Mouse (Mus musculus) thymus, postnatal 14 days (tissue): ENCODE data around the gene Ofd1.
A peak's percentile ranks its signal among the peaks of the same experiment; 100 is the strongest.

ENCODE experiments used
- DNase-seq: peaks from one replicate; pipeline ENCODE4 v3.0.0; 2021

Ofd1 gene

DNA sequence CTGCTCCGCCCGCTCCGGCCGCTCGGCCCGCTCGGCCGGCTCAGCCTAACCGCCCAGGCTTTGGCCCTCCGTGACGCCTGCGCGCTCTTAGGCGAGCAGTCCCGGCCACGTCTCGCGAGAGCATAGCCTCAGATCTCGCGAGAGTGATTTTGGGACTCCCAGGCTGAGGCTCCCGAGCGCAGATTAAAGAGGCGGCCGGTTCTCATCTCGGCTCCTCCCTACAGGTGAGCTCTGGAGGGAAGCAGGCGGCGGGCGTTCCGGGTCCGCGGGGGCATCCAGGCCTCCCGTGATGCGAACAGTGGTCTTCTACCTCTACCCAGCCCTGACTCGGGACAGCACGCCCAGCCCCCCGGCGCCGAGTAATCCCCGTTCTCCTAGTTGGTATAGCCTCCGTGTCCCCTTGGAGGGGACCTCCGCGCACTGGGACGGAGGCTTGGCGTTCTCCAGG, at the start of gene Ofd1:
Gene Ofd1 (minus strand): TSS at position 89 of the 448 bp plus-strand sequence.
- peak; percentile 88 for DNase-seq

DNA sequence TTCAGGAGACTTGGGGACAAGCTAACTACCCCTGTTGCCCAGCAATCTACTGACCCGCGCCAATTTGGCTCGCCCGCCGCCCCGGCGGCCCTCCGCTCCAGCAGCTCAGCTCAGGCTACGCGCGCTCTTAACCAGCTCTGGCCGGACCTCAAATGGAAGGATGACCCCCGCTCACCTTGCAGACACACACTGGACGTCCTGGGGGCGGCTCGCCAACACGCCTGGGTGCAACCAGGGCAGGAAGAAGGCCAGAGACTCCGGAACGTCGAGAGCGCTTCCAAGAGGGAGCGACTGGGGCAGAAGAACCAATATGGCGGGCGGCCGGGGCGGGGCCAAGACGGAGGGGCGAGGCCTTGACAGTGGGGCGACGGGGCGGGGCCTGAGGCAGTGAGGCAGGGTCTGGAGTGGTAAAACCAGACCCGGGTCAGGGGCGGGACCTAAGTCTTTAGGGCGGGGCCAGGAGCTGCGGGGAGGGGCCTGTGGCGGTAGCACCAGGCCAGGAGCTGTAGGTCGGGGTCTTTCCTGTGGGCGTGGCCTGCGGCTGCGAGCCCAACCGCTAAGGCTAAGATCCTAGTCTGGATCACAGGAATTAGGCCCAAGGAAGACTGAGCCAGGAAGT, 39.0 kb upstream of the Ofd1 start, which contains the start of gene Rab9:
Gene Rab9 (minus strand): TSS at position 503 of the 619 bp plus-strand sequence.
- DNase-seq = peak; percentile 97

DNA sequence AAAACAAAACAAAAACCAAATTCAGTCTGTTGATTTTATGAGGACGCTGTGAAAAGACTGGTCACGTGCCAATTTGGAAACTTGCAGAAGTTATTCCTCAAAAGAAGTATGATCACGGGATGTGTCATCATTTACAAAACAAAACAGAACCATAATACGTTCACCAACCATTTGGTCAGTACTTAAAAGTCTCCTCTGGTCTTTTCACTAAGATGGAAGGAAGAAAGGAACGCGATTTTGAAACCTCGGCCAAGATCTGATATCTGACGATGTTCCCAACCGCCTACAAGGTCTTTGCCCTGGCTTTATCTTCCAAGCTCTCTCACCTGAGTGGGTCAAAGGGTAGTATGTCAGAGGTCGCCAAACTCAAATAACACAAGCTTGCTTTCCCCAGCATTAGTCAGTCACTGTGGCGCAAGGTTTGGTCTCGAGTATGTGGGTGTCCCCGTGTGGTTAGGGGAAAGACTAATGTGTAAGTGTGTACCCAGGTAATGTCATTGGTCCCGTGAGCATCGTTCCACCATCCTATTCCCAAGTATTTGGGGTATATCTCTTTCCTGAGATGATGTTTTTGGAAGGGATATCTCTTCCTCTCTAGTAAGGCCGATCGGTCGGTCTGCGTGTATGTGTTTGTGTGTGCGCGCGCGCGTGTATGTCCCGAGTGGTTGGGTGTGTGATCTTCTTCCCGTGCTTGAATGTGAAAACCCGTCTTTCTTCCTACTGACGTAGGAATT, 38.3 kb upstream of the Ofd1 start:
- DNase-seq = no peak

DNA sequence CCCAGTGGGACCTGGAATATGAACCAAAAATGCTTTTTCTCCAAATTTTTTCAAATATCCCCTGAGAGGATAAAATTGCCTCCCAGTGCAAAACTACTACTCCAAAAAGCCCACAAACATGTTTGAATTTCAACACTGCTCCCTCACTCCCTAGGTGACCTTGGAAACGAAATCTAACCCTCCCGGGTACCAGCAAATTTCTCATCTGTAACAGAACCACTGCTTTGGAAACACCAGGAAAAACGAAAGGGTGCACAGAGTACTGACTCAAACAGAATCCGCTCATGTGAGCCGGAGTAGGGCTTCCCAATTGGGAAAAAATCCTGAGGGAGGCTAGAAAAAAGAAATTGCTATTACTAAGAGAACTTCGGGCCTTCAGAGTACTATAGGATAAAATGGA, 36.9 kb upstream of the Ofd1 start:
- DNase-seq = no peak

DNA sequence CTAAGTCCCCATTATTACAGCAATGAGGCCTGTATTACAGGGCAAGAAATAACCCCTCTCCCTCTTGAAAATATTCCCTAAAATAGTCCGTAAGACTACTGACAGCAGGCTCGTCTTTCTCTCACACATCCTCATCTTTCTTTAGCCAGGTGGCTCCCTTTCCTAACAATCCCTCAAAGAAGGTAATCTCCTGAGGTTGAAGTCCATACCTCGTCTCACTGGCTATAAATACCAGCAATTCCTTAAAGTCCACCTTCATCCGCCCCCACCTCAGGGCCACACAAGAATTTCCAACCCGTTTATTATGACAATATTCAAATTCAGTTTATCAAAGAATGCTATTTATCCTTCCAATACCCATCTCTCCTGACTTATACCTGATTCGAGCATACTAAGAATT, 32.1 kb upstream of the Ofd1 start:
- no peak for DNase-seq

DNA sequence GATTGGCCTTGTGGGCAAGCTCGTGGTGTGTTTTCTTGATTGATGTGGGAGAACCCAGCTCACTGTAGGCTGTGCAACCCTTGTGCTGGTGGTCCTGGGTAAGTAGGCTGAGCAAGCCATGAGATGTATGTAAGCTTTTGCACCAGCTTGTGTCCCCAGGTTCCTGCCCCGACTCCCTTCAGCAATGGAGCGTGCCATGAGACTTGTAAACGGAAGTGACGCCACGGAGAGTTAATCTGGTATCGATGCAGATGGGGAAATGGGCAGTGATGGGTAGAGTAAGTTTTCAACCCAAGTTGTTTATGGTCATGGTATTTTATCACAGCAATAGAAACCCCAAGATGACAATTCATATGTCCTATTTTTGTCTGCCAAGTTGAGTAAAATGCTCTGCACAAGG, 27.8 kb upstream of the Ofd1 start:
- DNase-seq = no peak

DNA sequence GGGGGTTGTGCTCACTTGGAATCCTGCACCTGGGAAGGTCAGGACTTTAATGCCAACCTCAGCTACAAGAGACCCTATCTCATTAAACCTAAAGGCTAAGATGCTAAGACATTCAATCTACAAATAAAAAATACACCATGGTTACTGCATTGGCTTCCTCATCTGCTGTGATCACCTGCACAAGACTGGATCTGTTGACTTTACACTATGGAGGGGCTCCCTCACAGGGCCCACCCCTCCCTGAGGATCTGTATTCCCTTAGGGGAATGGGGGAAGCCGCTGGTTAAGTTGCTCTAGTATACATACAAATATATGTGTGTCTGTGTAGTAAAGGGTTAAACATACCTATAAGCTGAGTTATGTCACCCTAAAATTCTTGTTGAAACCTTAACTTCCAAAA, 15.0 kb upstream of the Ofd1 start:
- DNase-seq = no peak

DNA sequence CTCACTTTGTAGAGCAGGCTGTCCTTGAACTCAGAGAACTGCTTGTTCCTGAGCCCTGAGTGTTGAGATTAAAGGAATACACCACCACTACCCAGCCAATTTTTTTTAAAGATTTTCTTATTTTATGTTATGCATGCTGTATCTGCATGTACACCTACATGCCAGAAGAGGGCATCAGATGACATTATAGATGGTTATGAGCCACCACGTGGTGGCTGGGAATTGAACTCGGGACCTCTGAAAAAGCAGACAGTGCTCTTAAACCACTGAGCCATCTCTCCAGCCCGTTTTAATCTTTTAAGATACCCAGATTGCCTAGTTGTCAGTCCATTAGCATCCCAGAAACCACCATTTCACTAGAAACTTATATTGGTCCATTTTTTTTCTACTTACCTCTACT, 13.8 kb upstream of the Ofd1 start:
- DNase-seq = no peak

DNA sequence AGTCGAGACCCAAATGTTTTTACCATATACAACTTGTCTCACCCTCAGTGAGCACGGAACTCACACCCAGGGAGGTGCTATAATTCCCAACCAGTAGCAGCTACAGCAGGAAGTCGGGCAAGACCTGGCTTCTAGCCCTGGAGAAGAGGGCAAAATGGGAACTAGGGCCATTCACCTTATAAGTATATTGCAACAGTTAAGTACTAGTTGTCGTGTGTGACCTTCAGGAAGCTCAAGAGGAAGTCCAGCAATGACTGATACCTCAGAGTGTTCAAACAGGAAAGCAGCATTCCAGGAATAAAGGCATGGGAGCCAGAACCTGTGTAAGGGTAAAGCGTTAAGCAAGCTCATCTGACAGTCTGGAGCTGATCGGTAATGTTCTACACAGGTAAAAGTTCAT, 13.0 kb upstream of the Ofd1 start:
- no peak for DNase-seq

DNA sequence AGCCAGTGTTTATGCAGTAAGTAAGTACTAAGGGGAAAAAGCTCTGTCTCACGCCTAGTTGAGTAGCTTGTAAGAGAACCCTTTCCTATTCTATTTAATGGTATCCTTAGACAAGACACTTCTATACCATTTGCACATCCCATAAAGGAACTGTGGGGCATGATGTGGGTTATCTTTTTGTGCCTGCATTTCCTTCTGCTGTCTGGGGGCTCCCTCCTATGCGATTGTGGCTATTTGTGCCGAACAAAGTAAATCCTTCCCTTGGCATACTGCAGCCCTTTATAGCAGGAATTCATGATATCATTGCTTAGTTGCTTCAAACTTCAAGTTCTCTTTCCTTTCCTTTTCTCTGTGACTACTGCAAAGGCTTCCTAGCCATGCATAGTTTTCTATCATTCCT, 4.0 kb upstream of the Ofd1 start:
- no peak for DNase-seq

DNA sequence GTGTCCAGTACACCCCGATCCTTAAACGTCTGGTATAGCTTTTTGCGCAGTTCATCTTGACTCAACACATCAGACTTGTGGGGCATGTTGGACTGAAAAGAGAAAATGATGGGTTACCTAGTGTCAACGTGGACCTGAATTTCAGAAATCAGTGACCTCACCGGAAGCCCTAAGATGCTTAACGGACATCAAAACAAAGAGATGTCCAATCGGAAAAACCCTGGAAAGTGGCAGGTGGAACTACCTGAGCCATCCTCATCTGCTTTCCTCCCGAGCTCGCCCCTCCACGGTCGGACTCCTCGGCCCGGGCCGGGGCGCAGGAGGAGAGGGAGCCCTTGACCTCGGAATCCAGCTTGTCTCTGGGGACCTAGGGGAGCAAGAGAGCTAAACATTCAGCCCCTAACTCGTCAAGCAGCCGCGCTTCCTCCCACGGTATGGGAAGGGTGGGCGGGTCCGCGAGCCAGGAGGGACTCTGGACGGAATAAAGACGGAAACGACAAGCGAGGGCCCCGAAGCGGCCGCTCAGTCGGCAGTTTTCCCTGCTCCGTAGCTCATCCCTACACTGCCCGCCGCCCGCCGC, 378 bp downstream of the Ofd1 start, which contains the start of gene Trappc2:
Gene Trappc2 (plus strand): TSS at position 539 of the 580 bp plus-strand sequence.
- DNase-seq = no peak

DNA sequence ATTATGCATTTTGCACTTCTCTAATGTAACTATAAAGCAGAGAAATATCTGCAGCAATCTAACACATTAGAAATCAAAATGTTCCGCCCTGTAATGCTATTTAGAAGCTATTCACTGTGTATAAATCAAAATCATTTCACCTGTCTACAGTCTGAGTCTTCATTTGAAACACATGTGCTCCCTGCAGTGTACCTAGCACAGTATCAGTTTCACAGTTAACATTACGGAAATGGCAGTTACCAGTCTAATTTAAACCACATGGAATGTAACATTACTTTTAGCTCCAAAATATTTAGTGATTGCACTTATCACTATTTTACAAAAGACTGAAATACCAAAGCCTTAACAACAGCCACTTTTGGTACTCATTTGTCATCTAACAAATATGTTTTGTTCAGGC, 5.7 kb downstream of the Ofd1 start:
- DNase-seq = no peak

DNA sequence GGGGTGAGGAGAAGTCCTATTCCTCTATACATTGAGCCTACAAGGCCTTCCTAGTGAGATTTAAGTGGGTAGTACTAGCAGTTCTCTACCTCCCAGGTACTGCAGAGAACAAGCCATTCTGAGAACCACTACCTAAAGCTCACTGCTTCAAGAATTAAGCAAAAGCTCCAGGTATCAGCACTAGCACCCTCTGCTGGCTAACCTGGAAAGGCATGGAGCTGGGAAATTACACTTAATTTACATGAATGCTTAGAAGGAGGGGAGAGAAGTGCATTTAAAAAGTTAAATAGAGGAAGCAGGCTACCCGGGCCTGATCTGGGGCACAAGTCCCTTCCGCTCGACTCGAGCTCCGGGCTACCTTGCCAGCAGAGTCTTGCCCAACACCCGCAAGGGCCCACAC, 24.3 kb downstream of the Ofd1 start:
- DNase-seq = peak; percentile 20

DNA sequence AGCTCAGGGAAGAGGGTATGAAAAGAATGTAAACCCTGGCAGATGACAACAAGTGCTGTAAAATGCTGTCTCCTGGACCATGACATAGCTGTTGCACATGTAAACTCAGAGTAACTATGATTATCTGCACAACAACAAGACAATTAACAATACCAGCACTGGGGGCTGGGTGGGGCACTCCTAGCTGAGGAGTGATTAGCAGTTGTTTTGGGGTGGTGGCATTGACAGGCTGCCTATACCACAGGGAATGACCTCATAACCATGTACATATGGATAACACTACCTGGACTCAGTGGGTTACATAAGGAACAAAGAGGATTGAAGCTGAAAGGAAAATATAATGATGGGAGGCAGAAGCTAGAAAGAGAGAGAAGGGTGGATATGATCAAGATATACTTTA, 32.6 kb downstream of the Ofd1 start:
- DNase-seq = no peak

DNA sequence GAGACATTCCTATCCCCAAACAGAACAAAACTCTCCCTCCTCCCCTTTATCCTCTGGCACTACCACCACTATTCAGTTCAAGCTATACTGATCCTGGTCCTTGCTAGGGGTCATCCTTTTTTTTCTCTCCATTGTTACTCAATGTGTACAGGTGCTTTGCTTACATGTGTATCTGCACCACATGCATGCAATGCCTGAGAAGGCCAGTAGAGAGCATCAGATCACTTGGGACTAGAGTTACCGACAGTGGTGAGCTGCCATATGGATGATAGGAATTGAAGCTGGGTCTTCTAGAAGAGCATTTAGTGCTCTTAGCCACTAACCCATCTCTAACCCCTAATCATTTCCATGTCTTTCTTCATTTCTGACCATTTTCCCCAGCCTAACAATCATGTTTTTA, 46.8 kb downstream of the Ofd1 start:
- DNase-seq = peak; percentile 7

DNA sequence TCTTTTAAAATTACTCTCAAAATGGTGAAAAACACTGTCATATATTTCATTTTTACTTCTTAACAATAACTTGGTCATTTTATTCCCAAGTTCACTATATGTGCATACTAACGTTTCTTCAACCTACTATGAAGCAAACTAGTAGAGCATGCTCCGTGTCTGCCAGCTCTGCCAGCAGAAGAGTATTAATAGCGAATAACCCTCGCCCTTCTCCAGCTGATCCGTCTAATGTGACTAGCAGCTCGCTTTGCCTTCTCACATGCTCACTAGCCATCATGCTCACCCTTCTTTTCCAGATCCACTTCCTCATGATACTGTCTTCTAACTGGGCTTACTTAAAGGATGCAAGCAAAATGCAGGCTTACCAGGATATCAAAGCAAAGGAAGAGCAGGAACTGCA, 53.8 kb downstream of the Ofd1 start:
- DNase-seq = no peak

DNA sequence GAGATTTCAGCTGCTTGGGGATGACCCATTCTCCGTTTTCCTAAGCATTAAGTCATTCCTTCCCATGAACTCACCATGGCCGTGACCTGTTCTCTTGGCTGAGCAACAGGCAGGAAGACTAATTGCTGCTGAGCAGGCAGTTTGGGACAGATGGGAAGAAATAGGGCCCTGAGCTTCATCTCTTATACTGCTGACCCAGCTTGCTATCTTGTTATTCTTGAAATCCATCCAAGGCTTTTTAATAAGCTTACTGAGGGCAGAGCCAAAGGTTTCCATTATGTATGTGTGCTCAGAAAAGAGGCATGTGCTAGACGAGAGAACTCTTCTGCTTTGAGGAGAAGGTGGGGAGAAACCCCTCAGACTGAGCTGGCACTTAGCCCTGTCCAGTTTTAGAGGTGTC, 55.6 kb downstream of the Ofd1 start:
- no peak for DNase-seq

DNA sequence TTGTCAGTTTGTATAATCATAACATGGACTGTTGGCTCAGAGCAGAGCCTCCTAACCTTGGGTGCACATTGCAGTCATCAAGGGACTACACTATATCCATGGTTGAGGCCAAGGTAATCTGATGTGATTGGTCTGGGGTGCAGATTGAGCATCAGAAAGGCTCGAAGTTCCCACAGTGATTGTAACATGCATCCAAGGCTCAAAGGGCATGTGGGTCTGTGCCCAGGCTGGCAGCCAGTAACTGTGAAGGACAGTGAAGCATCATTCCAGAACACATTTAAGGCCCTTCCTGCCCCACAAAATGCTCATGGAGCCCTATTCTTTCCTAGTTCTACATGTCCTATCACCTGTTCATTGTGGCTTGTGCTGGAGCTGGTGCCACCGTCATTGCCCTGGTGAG, 56.9 kb downstream of the Ofd1 start:
- DNase-seq = no peak

DNA sequence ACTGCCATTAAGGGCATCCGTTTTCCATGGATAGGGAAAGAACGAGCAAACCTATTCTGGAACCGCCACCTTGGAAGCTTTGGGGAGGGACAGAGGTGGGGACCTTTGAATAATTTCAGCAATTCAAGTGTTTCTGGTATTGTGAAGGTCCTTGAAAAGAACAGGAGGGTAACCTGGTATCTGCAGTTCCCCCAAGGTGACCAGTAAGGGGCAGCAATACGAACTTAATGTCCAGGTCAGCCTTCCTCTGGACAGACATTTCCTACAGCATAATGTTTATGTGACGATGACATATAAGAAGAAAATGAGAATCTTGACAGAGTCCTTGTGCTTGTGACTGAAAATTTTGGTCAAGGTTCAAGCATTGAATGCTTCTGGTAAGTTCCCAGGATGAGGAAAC, 61.9 kb downstream of the Ofd1 start:
- no peak for DNase-seq

DNA sequence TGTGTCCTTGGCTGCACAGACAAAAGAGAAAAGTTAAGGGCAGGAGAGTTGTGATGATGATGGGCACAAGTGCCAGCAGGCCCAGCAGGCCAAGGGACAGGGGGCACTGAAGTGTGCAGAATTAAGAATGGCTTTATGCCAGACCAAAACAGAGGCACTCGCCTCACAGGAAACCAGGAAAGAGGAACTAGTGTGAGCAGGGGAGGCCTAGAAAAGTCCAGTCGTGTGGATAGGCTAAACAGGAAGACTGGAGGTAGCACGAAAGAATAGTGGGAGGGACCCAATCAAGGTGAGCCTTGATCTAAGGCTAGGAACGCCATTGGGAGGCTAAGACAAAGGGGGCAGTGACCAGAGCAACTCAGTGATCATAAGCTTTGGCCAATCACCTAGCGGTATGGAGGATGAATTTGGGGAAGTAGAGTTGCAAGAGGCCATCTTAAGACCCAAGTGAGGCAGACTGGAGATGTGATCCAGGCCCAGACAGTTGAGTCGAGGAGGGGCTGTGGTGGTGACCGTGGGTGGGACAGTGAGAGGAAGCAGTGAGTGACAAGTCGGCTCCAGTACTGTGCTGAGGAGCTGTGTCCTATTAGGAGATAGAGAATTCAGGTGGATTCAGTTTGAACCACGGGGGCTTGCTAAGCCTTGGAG, 63.7 kb downstream of the Ofd1 start:
- DNase-seq = no peak

DNA sequence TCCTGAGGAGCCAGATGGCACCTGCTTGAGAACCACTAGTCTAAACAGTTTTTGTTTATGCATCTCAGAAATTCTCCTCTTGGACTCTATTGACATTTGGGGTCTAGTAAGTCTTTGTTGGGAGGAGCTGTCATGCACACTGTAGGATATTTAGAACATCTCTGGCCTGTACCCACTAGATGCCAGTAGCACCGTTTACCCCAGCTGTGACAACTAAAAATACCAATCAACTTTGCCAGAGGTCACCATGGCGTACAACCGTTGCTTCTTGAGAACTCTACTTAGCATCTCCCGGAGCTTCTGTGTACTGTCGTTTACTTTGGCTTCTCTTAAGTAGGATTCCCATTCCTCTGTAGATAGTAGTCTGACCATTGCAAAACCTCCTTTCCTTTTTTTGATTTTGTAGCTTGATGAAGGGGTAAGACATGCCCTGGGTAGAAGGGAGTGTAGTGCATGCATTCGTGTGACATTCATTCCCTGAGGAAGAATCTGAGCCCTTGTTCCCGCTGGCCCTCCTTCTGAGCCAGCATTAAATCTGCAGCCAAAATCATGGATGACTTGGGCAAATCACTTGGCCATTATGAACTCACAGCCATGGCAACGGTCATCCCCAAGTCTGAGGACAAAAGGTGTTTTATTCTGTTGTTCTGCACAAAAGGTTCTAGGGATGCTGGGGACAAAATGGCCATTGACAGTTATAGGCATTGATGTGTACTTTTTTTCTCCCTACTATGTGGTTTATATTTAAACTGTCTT, 74.9 kb downstream of the Ofd1 start:
- DNase-seq = no peak

DNA sequence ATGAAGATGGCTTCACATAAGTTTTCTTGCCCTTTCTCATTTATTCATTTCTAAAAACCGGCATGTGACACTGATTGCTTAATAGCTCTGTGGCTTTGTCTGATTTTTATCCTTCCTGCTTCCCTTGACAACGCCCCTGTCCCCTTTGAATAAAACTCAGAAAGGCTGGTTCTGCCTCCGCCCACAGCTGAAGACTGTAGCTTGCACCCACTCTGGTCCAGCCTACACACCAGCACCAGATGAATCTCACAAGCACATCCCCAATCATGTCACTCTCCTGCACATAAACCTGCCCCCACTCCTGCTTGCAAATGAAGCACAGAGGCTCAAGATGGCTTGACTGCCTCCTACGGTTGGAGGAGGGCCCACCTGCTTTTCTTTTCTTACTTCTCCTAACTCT, 80.0 kb downstream of the Ofd1 start:
- DNase-seq = no peak

DNA sequence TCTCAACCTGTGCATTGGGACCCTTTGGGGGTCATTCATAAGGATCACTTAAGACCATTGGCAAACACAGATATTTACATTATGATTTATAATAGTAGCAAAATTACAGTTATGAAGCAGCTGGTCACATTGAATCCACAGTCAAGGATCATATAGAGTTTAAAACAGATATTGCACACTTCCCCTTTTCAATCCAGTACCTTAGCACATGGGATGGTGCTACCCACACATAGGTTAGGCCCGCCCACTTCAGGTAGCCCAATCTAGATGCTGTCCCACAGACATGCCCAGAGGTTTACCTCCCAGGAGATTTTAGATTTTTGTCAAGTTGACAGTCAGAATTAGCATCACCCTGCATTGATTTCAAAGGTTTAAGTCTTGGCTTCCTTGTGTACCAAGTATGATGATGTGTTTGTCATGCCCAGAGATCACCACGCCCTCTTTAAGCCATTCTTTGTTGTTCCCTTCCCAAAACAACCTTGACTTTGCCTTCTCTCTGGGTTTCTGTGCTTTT, 80.5 kb downstream of the Ofd1 start:
- DNase-seq = no peak
